Mouse (Mus musculus): ENCODE measurements at regions not wholly inside any gene's neighbourhood (a gene's known extent, or its start where the extent isn't known, plus 50 kb on each side); places are given as distances from the start of the nearest gene placed in this dataset.

- Histone ChIP-seq H3K27ac (ENCODE audit: control insufficient read depth, insufficient read depth, low read depth, low read length) (no peak overlapping the region), H3K27me3 (ENCODE audit: control insufficient read depth, insufficient read depth, low read length) (no peaks in the 10 kb centered on the region), H3K36me3 (ENCODE audit: control insufficient read depth, insufficient read depth, low read length) (no peaks in the 10 kb centered on the region), H3K4me1 (ENCODE audit: control insufficient read depth, insufficient read depth, low read length) (no peaks in the 10 kb centered on the region), H3K4me3 (ENCODE audit: control insufficient read depth, low read depth, low read length) (no peak overlapping the region)
- TF ChIP-seq POLR2A (IDR thresholded peaks at IDR 0.05; ENCODE audit: control insufficient read depth, low read depth, low read length) (no peak), CTCF (IDR thresholded peaks at IDR 0.05; ENCODE audit: control insufficient read depth, insufficient read depth, insufficient replicate concordance, low read depth, low read length) (no peak)
Observed at GRCm38 (mm10) chr14:46221897-46222669, 157.1 kb upstream of the Gm15217 start.

- TF ChIP-seq POLR2A (IDR thresholded peaks at IDR 0.05; ENCODE audit: control insufficient read depth, low read depth, low read length) = no peak
- TF ChIP-seq CTCF (IDR thresholded peaks at IDR 0.05; ENCODE audit: control insufficient read depth, insufficient read depth, insufficient replicate concordance, low read depth, low read length) = no peak
- Histone ChIP-seq H3K4me1 (ENCODE audit: control insufficient read depth, insufficient read depth, low read length) (no peaks in the 10 kb centered on the region), H3K36me3 (ENCODE audit: control insufficient read depth, insufficient read depth, low read length) (no peaks in the 10 kb centered on the region), H3K4me3 (ENCODE audit: control insufficient read depth, low read depth, low read length) (no peak overlapping the region), H3K27me3 (ENCODE audit: control insufficient read depth, insufficient read depth, low read length) (no peaks in the 10 kb centered on the region), H3K27ac (ENCODE audit: control insufficient read depth, insufficient read depth, low read depth, low read length) (no peak overlapping the region)
Observed at GRCm38 (mm10) chr14:46223008-46223407, 156.2 kb upstream of the Gm15217 start.

- TF ChIP-seq CTCF (IDR thresholded peaks at IDR 0.05; ENCODE audit: control insufficient read depth, insufficient read depth, insufficient replicate concordance, low read depth, low read length) (no peak), POLR2A (IDR thresholded peaks at IDR 0.05; ENCODE audit: control insufficient read depth, low read depth, low read length) (no peak)
- no peaks in the 10 kb centered on the region for H3K4me1 ChIP-seq (ENCODE audit: control insufficient read depth, insufficient read depth, low read length)
- H3K27me3 ChIP-seq (ENCODE audit: control insufficient read depth, insufficient read depth, low read length) = no peaks in the 10 kb centered on the region
- no peak overlapping the region for H3K4me3 ChIP-seq (ENCODE audit: control insufficient read depth, low read depth, low read length)
- H3K27ac ChIP-seq (ENCODE audit: control insufficient read depth, insufficient read depth, low read depth, low read length) = no peak overlapping the region
- H3K36me3 ChIP-seq (ENCODE audit: control insufficient read depth, insufficient read depth, low read length) = no peaks in the 10 kb centered on the region
Observed at GRCm38 (mm10) chr14:46224421-46224950, 154.7 kb upstream of the Gm15217 start.

- Histone ChIP-seq H3K27me3 (ENCODE audit: control insufficient read depth, insufficient read depth, low read length) (no peaks in the 10 kb centered on the region), H3K4me3 (ENCODE audit: control insufficient read depth, low read depth, low read length) (no peak overlapping the region), H3K36me3 (ENCODE audit: control insufficient read depth, insufficient read depth, low read length) (no peaks in the 10 kb centered on the region), H3K27ac (ENCODE audit: control insufficient read depth, insufficient read depth, low read depth, low read length) (no peak overlapping the region), H3K4me1 (ENCODE audit: control insufficient read depth, insufficient read depth, low read length) (no peaks in the 10 kb centered on the region)
- no peak for TF ChIP-seq CTCF (IDR thresholded peaks at IDR 0.05; ENCODE audit: control insufficient read depth, insufficient read depth, insufficient replicate concordance, low read depth, low read length)
- no peak for TF ChIP-seq POLR2A (IDR thresholded peaks at IDR 0.05; ENCODE audit: control insufficient read depth, low read depth, low read length)
Observed at GRCm38 (mm10) chr14:46225851-46226608, 153.2 kb upstream of the Gm15217 start.

- H3K4me1 ChIP-seq (ENCODE audit: control insufficient read depth, insufficient read depth, low read length) = no peaks in the 10 kb centered on the region
- H3K36me3 ChIP-seq (ENCODE audit: control insufficient read depth, insufficient read depth, low read length) = no peaks in the 10 kb centered on the region
- TF ChIP-seq POLR2A (IDR thresholded peaks at IDR 0.05; ENCODE audit: control insufficient read depth, low read depth, low read length) = no peak
- no peak for TF ChIP-seq CTCF (IDR thresholded peaks at IDR 0.05; ENCODE audit: control insufficient read depth, insufficient read depth, insufficient replicate concordance, low read depth, low read length)
- no peak overlapping the region for H3K4me3 ChIP-seq (ENCODE audit: control insufficient read depth, low read depth, low read length)
- no peak overlapping the region for H3K27ac ChIP-seq (ENCODE audit: control insufficient read depth, insufficient read depth, low read depth, low read length)
- no peaks in the 10 kb centered on the region for H3K27me3 ChIP-seq (ENCODE audit: control insufficient read depth, insufficient read depth, low read length)
Observed at GRCm38 (mm10) chr14:46234040-46234439, 145.2 kb upstream of the Gm15217 start.

GRCm38 (mm10) chr14:46234835-46235234 lies 144.4 kb upstream of the Gm15217 start:
- Histone ChIP-seq H3K27me3 (ENCODE audit: control insufficient read depth, insufficient read depth, low read length) (no peaks in the 10 kb centered on the region), H3K27ac (ENCODE audit: control insufficient read depth, insufficient read depth, low read depth, low read length) (no peak overlapping the region), H3K4me3 (ENCODE audit: control insufficient read depth, low read depth, low read length) (no peak overlapping the region), H3K4me1 (ENCODE audit: control insufficient read depth, insufficient read depth, low read length) (no peaks in the 10 kb centered on the region), H3K36me3 (ENCODE audit: control insufficient read depth, insufficient read depth, low read length) (no peaks in the 10 kb centered on the region)
- TF ChIP-seq POLR2A (IDR thresholded peaks at IDR 0.05; ENCODE audit: control insufficient read depth, low read depth, low read length) = no peak
- TF ChIP-seq CTCF (IDR thresholded peaks at IDR 0.05; ENCODE audit: control insufficient read depth, insufficient read depth, insufficient replicate concordance, low read depth, low read length) = no peak
